Mouse (Mus musculus) forebrain, embryonic 14.5 days (tissue): ENCODE results near the gene Itga9. TPM values are rescaled to one million over a fixed set of nuclear protein-coding genes. Genes with fewer than 3 reads are reported as not detected.

ENCODE experiments used
- ATAC-seq: fragments of 200-750 bp; cut with Nextera tagmentation; 2 replicates; pipeline ENCODE4 v1.8.0; 2017; ENCODE audit warnings: mild to moderate bottlenecking, moderate library complexity
- DNase-seq: peaks from one replicate; pipeline ENCODE4 v3.0.0-alpha.2; 2015; ENCODE audit warnings: low spot score
- H3K27ac ChIP-seq: fragments of 300-500 bp; sonication (generic); 2 replicates; pipeline ENCODE4 v1.5.1; 2014; ENCODE audit warnings: low read depth, mild to moderate bottlenecking, control low read depth, low read length, moderate library complexity
- H3K27me3 ChIP-seq: fragments of 300-500 bp; sonication (generic); replicated peaks from 2 replicates; pipeline ENCODE4 v1.6.1; 2014; ENCODE audit warnings: low read length, control low read depth, mixed read lengths; ENCODE audit not compliant: control insufficient read depth, insufficient read depth
- H3K36me3 ChIP-seq: fragments of 300-500 bp; sonication (generic); 2 replicates; pipeline ENCODE4 v1.6.1; 2014; ENCODE audit warnings: low read length, control low read depth; ENCODE audit not compliant: control insufficient read depth, insufficient read depth
- H3K4me1 ChIP-seq: fragments of 300-500 bp; sonication (generic); 2 replicates; pipeline ENCODE4 v1.6.1; 2014; ENCODE audit warnings: antibody characterized with exemption, low read length, control low read depth; ENCODE audit not compliant: control insufficient read depth, insufficient read depth
- H3K4me2 ChIP-seq: fragments of 300-500 bp; sonication (generic); 2 replicates; pipeline ENCODE4 v1.6.1; 2014; ENCODE audit warnings: mild to moderate bottlenecking, control low read depth, low read length
- H3K4me3 ChIP-seq: fragments of 300-500 bp; sonication (generic); 2 replicates; pipeline ENCODE4 v1.5.1; 2014; ENCODE audit warnings: low read depth, low read length, control low read depth
- H3K9ac ChIP-seq: fragments of 300-500 bp; sonication (generic); 2 replicates; pipeline ENCODE4 v1.6.1; 2014; ENCODE audit warnings: mild to moderate bottlenecking, low read length, control low read depth, moderate library complexity
- H3K9me3 ChIP-seq: fragments of 300-500 bp; sonication (generic); replicated peaks from 2 replicates; pipeline ENCODE4 v1.6.1; 2016; ENCODE audit warnings: low read length, control low read depth, mixed read lengths; ENCODE audit not compliant: control insufficient read depth
- WGBS: fragments of 180-500 bp; shearing (Covaris S2); extraction: QIAGEN DNeasy Blood & Tissue Kit; methylation state at CpG from one replicate; pipeline ENCODE4 v1.1.7; 2014; 5-methylcytosine and 5-hydroxymethylcytosine counted together
- polyA plus RNA-seq: library from polyadenylated mRNA; unstranded; fragments of >200 nt; fragmentation: Nextera tagmentation; extraction: Ambion mirVana; gene quantifications from 2 replicates; pipeline ENCODE4 v1.2.1, GENCODE M21; 2014

Gene Itga9
- polyA plus RNA-seq, 1 experiment from 2014 or later, result 0.88 TPM

GRCm38 (mm10) chr9:118700889-118701288, 94.4 kb downstream of the Itga9 start:
- H3K4me1 ChIP-seq, result no peaks in the 10 kb centered on the region
- ATAC-seq (no peak), DNase-seq (no peak)
- no peak overlapping the region for H3K27ac ChIP-seq
- WGBS, result 71% methylated on average over 12 of the region's 12 CpGs
- H3K36me3 ChIP-seq, result no peaks in the 10 kb centered on the region
- H3K9ac ChIP-seq, result no peak overlapping the region
- no peaks in the 10 kb centered on the region for H3K9me3 ChIP-seq
- no peaks in the 10 kb centered on the region for H3K27me3 ChIP-seq
- no peak overlapping the region for H3K4me3 ChIP-seq
- H3K4me2 ChIP-seq, result no peak overlapping the region

GRCm38 (mm10) chr9:118701791-118702190, 95.3 kb downstream of the Itga9 start:
- no peak overlapping the region for H3K27ac ChIP-seq
- H3K4me1 ChIP-seq, result peaks cover 4% of the 10 kb centered on the region; the same call in 1 of the 2 replicates
- no peaks in the 10 kb centered on the region for H3K27me3 ChIP-seq
- H3K9ac ChIP-seq, result no peak overlapping the region
- no peak overlapping the region for H3K4me2 ChIP-seq
- no peaks in the 10 kb centered on the region for H3K36me3 ChIP-seq
- DNase-seq (no peak), ATAC-seq (no peak)
- no peaks in the 10 kb centered on the region for H3K9me3 ChIP-seq
- WGBS, result 81% methylated on average over 2 of the region's 2 CpGs
- H3K4me3 ChIP-seq, result no peak overlapping the region

- ATAC-seq (no peak), DNase-seq (no peak)
- Histone ChIP-seq H3K36me3 (no peaks in the 10 kb centered on the region), H3K4me2 (no peak overlapping the region), H3K4me1 (peaks cover 4% of the 10 kb centered on the region; the same call in 1 of the 2 replicates), H3K27me3 (no peaks in the 10 kb centered on the region), H3K27ac (no peak overlapping the region), H3K9ac (no peak overlapping the region), H3K4me3 (no peak overlapping the region), H3K9me3 (no peaks in the 10 kb centered on the region)
- WGBS, result 85% methylated on average over 3 of the region's 3 CpGs
These were observed 96.7 kb downstream of the Itga9 start for GRCm38 (mm10) chr9:118703146-118703545.

- H3K9ac ChIP-seq, result no peak overlapping the region
- H3K4me3 ChIP-seq, result no peak overlapping the region
- H3K4me1 ChIP-seq, result peaks cover 4% of the 10 kb centered on the region; the same call in 1 of the 2 replicates
- peak; percentile 22; the same call in 1 of the 2 replicates for ATAC-seq
- no peaks in the 10 kb centered on the region for H3K27me3 ChIP-seq
- WGBS, result 58% methylated on average over 14 of the region's 14 CpGs
- no peak for DNase-seq
- H3K4me2 ChIP-seq, result no peak overlapping the region
- no peaks in the 10 kb centered on the region for H3K36me3 ChIP-seq
- no peak overlapping the region for H3K27ac ChIP-seq
- no peaks in the 10 kb centered on the region for H3K9me3 ChIP-seq
These were observed 99.0 kb downstream of the Itga9 start for GRCm38 (mm10) chr9:118705381-118706074.

- Histone ChIP-seq H3K27me3 (no peaks in the 10 kb centered on the region), H3K9ac (no peak overlapping the region), H3K4me2 (no peak overlapping the region), H3K27ac (no peak overlapping the region), H3K4me1 (peaks cover 4% of the 10 kb centered on the region; the same call in 1 of the 2 replicates), H3K9me3 (no peaks in the 10 kb centered on the region), H3K4me3 (no peak overlapping the region), H3K36me3 (no peaks in the 10 kb centered on the region)
- DNase-seq, result peak; percentile 94
- peak; percentile 90; the same call in 1 of the 2 replicates for ATAC-seq
- 43% methylated on average over 18 of the region's 18 CpGs for WGBS
These were observed 99.9 kb downstream of the Itga9 start for GRCm38 (mm10) chr9:118706176-118706975.

- Histone ChIP-seq H3K4me2 (no peak overlapping the region), H3K9me3 (no peaks in the 10 kb centered on the region), H3K27me3 (no peaks in the 10 kb centered on the region), H3K9ac (no peak overlapping the region), H3K4me1 (peaks cover 4% of the 10 kb centered on the region; the same call in 1 of the 2 replicates), H3K27ac (no peak overlapping the region), H3K4me3 (no peak overlapping the region), H3K36me3 (no peaks in the 10 kb centered on the region)
- no peak for DNase-seq
- ATAC-seq, result no peak
- 73% methylated on average over 9 of the region's 9 CpGs for WGBS
These were observed 104.1 kb downstream of the Itga9 start for GRCm38 (mm10) chr9:118710625-118711024.

- no peak overlapping the region for H3K9ac ChIP-seq
- H3K4me1 ChIP-seq, result no peaks in the 10 kb centered on the region; the same call in 1 of the 2 replicates
- no peak overlapping the region for H3K4me2 ChIP-seq
- H3K9me3 ChIP-seq, result no peaks in the 10 kb centered on the region
- no peaks in the 10 kb centered on the region for H3K27me3 ChIP-seq
- H3K4me3 ChIP-seq, result no peak overlapping the region
- DNase-seq (no peak), ATAC-seq (no peak)
- H3K36me3 ChIP-seq, result no peaks in the 10 kb centered on the region
- no peak overlapping the region for H3K27ac ChIP-seq
- 93% methylated on average over 11 of the region's 11 CpGs for WGBS
These were observed 105.3 kb downstream of the Itga9 start for GRCm38 (mm10) chr9:118711749-118712148.

- no peaks in the 10 kb centered on the region for H3K36me3 ChIP-seq
- ATAC-seq, result no peak
These were observed 107.0 kb downstream of the Itga9 start for GRCm38 (mm10) chr9:118713515-118713914.

GRCm38 (mm10) chr9:118714536-118714935, 108.0 kb downstream of the Itga9 start:
- H3K27me3 ChIP-seq, result no peaks in the 10 kb centered on the region
- no peak for DNase-seq
- no peak overlapping the region for H3K9ac ChIP-seq
- H3K4me2 ChIP-seq, result no peak overlapping the region
- WGBS, result 82% methylated on average over 5 of the region's 5 CpGs
- H3K36me3 ChIP-seq, result no peaks in the 10 kb centered on the region
- ATAC-seq, result no peak
- H3K4me1 ChIP-seq, result no peaks in the 10 kb centered on the region
- H3K4me3 ChIP-seq, result no peak overlapping the region
- no peaks in the 10 kb centered on the region for H3K9me3 ChIP-seq
- H3K27ac ChIP-seq, result no peak overlapping the region

More at GRCm38 (mm10) chr9:118713515-118713914, 107.0 kb downstream of the Itga9 start:
- no peaks in the 10 kb centered on the region for H3K4me1 ChIP-seq
- no peak overlapping the region for H3K4me3 ChIP-seq
- H3K27me3 ChIP-seq, result no peaks in the 10 kb centered on the region
- no peaks in the 10 kb centered on the region for H3K9me3 ChIP-seq
- H3K27ac ChIP-seq, result no peak overlapping the region
- WGBS, result 92% methylated on average over 8 of the region's 8 CpGs
- no peak overlapping the region for H3K4me2 ChIP-seq
- no peak for DNase-seq
- no peak overlapping the region for H3K9ac ChIP-seq
